Comparison of ENCODE assay signal across 8 mouse cellular contexts in genomic region chr13:93144336-93145167, GRCm38 (mm10). TPM values are rescaled to one million over a fixed set of nuclear protein-coding genes. Genes with fewer than 3 reads are reported as not detected.
A peak's percentile ranks its signal among the peaks of the same experiment; 100 is the strongest.
DNase-seq lines count a peak whose midpoint lies in the region; ATAC-seq lines count a peak whose summit lies in the region.

TSS of gene Cmya5 (minus strand) at chr13:93144724.

- peaks cover 15% of the 10 kb centered on the region for H3K4me1 ChIP-seq in hindbrain, embryonic 12.5 days
- H3K4me1 ChIP-seq in lung, embryonic 16.5 days (replicated peaks; ENCODE audit: control insufficient read depth, insufficient read depth, low read length) = peaks cover 20% of the 10 kb centered on the region

- H3K9ac ChIP-seq in hindbrain, embryonic 12.5 days = peak within 1 kb of the TSS; percentile 65
- peak within 1 kb of the TSS; percentile 71 for H3K9ac ChIP-seq in lung, embryonic 16.5 days (ENCODE audit: low read length)

- WGBS in hindbrain, embryonic 12.5 days = 1% methylated on average over 44 of the region's 45 CpGs
- WGBS in lung, embryonic 16.5 days = 1% methylated on average over 45 of the region's 45 CpGs

- peak within 1 kb of the TSS; percentile 88 for H3K4me2 ChIP-seq in hindbrain, embryonic 12.5 days (replicated peaks)
- H3K4me2 ChIP-seq in lung, embryonic 16.5 days (ENCODE audit: low read depth, low read length) = peak within 1 kb of the TSS; percentile 87

- H3K27ac ChIP-seq in hindbrain, embryonic 12.5 days = no peak within 1 kb of the TSS
- peak within 1 kb of the TSS; percentile 93 for H3K27ac ChIP-seq in lung, embryonic 16.5 days (ENCODE audit: low read length)

- peak; percentile 87 for ATAC-seq in hindbrain, embryonic 12.5 days (ENCODE audit: low FRiP score)
- peak; percentile 91 for ATAC-seq in lung, embryonic 16.5 days (ENCODE audit: low read depth)

- H3K36me3 ChIP-seq in hindbrain, embryonic 12.5 days = peaks cover 9% of the 10 kb centered on the region
- H3K36me3 ChIP-seq in lung, embryonic 16.5 days (ENCODE audit: control insufficient read depth, insufficient read depth, low read length) = 0 out of 2 replicates have a peak, but pooled peaks cover 4% of the 10 kb centered on the region

- H3K27me3 ChIP-seq in hindbrain, embryonic 12.5 days = no peaks in the 10 kb centered on the region
- H3K27me3 ChIP-seq in lung, embryonic 16.5 days (ENCODE audit: control insufficient read depth, insufficient read depth, low read depth, low read length) = no peaks in the 10 kb centered on the region

- H3K4me3 ChIP-seq in hindbrain, embryonic 12.5 days = peak within 1 kb of the TSS; percentile 40
- H3K4me3 ChIP-seq in lung, embryonic 16.5 days (ENCODE audit: low read length) = peak within 1 kb of the TSS; percentile 60

- DNase-seq in R1 (ENCODE audit: low read depth, low spot score) = peak; percentile 62
- DNase-seq in cerebellum, postnatal 4 days (ENCODE audit: low spot score in 2 of 2) = peak; percentile 70 to 92
- DNase-seq in frontal cortex, postnatal 25 days (ENCODE audit: low spot score in 2 of 2) = peak; percentile 59 to 70
- peak; percentile 83 to 91 for DNase-seq in layer of hippocampus, postnatal 10 days (ENCODE audit: low spot score in 2 of 2)
- DNase-seq in ovary, adult 18-20 months (ENCODE audit: low spot score) = peak; percentile 82
- peak; percentile 46 for DNase-seq in thymus, postnatal 14 days

- H3K9me3 ChIP-seq in hindbrain, embryonic 12.5 days (replicated peaks) = no peaks in the 10 kb centered on the region
- H3K9me3 ChIP-seq in lung, embryonic 16.5 days (ENCODE audit: control insufficient read depth, low read length) = no peaks in the 10 kb centered on the region

RNA-seq across cellular contexts. Expression of gene Cmya5, which starts in this region (rescaled TPM):
- polyA plus RNA-seq in hindbrain, embryonic 12.5 days (2016; fragmentation: Nextera tagmentation; extraction: Ambion mirVana) = 0.08 and 0.12 TPM in 2 replicates
- total RNA-seq in layer of hippocampus, postnatal 10 days (2021) = 1 to 10 TPM; 1.7 to 1.9 TPM
- 0.36 and 0.64 TPM in 2 replicates for polyA plus RNA-seq in lung, embryonic 16.5 days (2015; fragmentation: Nextera tagmentation; extraction: Ambion mirVana)

Comparison
In these comparisons a context has a peak if more than half of its experiments do, and no peak if none do; other contexts are left out.
1. Peak in ATAC-seq, H3K4me3 ChIP-seq, H3K9ac ChIP-seq and H3K4me2 ChIP-seq in hindbrain, embryonic 12.5 days; RNA of the gene not detected or under 1 TPM.
2. Peak in ATAC-seq, H3K4me3 ChIP-seq, H3K27ac ChIP-seq, H3K9ac ChIP-seq and H3K4me2 ChIP-seq in lung, embryonic 16.5 days; RNA of the gene not detected or under 1 TPM.